Mouse (Mus musculus): ENCODE data around the gene Vps13d.
A peak's percentile ranks its signal among the peaks of the same experiment; 100 is the strongest.

Vps13d gene

GRCm38 (mm10) chr4:145033392-145033791 lies 161.4 kb downstream of the Vps13d start:
- no peak for DNase-seq

- no peak for DNase-seq
Measured at GRCm38 (mm10) chr4:145032637-145033036, 162.2 kb downstream of the Vps13d start.

GRCm38 (mm10) chr4:145031510-145031909 lies 163.3 kb downstream of the Vps13d start:
- DNase-seq, result no peak

- no peak for DNase-seq
Measured at GRCm38 (mm10) chr4:145026449-145026851, 168.4 kb downstream of the Vps13d start.

- no peak for DNase-seq
Measured at GRCm38 (mm10) chr4:145025409-145025762, 169.4 kb downstream of the Vps13d start.

GRCm38 (mm10) chr4:145024694-145025408 lies 170.0 kb downstream of the Vps13d start:
- DNase-seq, result no peak

GRCm38 (mm10) chr4:145023911-145024310 lies 170.9 kb downstream of the Vps13d start:
- DNase-seq, result no peak

GRCm38 (mm10) chr4:145022815-145023214 lies 172.0 kb downstream of the Vps13d start:
- DNase-seq, result peak; percentile 73

- peak; percentile 36 for DNase-seq
Measured at GRCm38 (mm10) chr4:145022211-145022610, 172.6 kb downstream of the Vps13d start.

- DNase-seq, result no peak
Measured at GRCm38 (mm10) chr4:145020383-145020782, 174.4 kb downstream of the Vps13d start.

- DNase-seq, result peak; percentile 48
Measured at GRCm38 (mm10) chr4:145019121-145019714, 175.6 kb downstream of the Vps13d start.

GRCm38 (mm10) chr4:145017745-145018144 lies 177.1 kb downstream of the Vps13d start:
- DNase-seq, result no peak

GRCm38 (mm10) chr4:145016669-145017068 lies 178.1 kb downstream of the Vps13d start:
- DNase-seq, result no peak

GRCm38 (mm10) chr4:145014632-145014960 lies 180.2 kb downstream of the Vps13d start:
- no peak for DNase-seq

GRCm38 (mm10) chr4:145013760-145014631 lies 180.8 kb downstream of the Vps13d start:
- no peak for DNase-seq

GRCm38 (mm10) chr4:145013187-145013586 lies 181.6 kb downstream of the Vps13d start:
- no peak for DNase-seq

- no peak for DNase-seq
Measured at GRCm38 (mm10) chr4:145011156-145011555, 183.6 kb downstream of the Vps13d start.

- DNase-seq, result no peak
Measured at GRCm38 (mm10) chr4:145009934-145010333, 184.9 kb downstream of the Vps13d start.

- peak; percentile 27 for DNase-seq
Measured at GRCm38 (mm10) chr4:145009437-145009836, 185.4 kb downstream of the Vps13d start.

- no peak for DNase-seq
Measured at GRCm38 (mm10) chr4:145005943-145006545, 188.8 kb downstream of the Vps13d start.

GRCm38 (mm10) chr4:145004176-145004575 lies 190.6 kb downstream of the Vps13d start:
- no peak for DNase-seq

- no peak for DNase-seq
Measured at GRCm38 (mm10) chr4:145002733-145003132, 192.1 kb downstream of the Vps13d start.

GRCm38 (mm10) chr4:144999903-145000382 lies 194.9 kb downstream of the Vps13d start:
- DNase-seq, result no peak

All from thymus, postnatal 4 days (tissue).